Mouse (Mus musculus): ENCODE results near the gene Itpr1. TPM values are rescaled to one million over a fixed set of nuclear protein-coding genes. Genes with fewer than 3 reads are reported as not detected.
A peak's percentile ranks its signal among the peaks of the same experiment; 100 is the strongest.

Itpr1 gene
- total RNA-seq, 2 experiments from 2014 or later = 10.1 to 14.0 TPM

DNA sequence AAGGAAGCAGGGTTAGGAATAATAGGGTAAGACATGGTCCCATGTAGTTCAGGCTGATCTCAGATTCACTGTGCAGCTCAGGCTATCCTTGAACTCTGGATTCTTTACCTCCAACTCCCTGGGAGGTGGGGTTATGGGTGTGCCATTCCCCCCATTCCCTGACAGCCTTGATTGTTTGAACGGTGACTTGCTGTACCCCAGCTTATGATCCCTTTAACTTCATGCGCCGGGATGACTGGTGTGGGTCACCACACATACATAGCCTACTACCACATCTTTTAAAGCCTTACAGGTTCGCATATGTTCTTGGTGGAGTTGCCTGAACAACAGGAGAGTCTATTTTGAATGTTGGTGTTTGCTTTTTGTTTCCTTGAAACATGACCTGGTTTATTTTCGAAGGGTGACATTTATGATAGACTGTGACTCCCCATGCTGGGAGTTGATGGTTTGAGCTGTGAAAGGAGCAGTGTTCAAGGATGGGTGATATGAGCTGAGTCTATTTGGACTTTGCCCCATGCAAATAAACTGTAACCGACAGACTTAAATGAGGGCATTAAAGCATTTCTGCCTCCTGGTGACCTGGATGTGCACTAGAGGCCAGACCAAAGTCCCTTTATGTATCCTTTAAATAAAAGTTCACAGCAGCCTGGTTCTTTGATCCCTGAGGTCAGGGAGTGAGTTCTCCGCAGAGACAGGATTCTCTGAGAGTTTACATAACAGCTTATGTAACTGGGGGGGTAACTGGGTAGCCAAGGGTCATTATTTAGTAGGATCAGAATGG is 273.5 kb downstream of the Itpr1 start:
- no peak for ATAC-seq (replicated peaks; ENCODE audit: low FRiP score, poor library complexity, severe bottlenecking)

DNA sequence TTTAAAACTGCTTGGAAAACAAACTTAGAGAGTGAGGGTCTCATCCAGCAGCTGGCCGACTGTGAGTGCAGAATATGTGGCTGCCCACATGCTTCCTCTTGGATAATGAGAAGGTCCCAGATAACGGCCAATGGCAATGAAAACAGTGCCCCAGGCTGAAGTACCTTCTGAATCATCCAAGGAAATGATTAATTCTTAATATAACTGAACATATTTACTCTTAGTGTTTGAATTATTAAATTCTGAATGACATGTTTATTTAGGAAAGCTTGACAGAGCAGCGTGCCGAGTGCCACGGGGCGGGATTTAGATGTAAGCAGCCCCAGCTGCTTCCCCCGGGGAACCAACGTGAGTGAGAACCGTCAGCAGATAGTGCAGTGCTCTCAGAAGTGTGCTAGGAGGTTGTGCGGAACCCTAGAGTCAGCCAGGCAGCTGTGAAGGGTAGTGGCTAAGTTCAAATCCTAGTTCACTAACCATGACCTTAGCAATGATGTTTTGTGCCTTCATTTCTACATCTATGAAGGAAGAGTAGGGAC is 274.5 kb downstream of the Itpr1 start:
- ATAC-seq (replicated peaks; ENCODE audit: low FRiP score, poor library complexity, severe bottlenecking) = no peak

DNA sequence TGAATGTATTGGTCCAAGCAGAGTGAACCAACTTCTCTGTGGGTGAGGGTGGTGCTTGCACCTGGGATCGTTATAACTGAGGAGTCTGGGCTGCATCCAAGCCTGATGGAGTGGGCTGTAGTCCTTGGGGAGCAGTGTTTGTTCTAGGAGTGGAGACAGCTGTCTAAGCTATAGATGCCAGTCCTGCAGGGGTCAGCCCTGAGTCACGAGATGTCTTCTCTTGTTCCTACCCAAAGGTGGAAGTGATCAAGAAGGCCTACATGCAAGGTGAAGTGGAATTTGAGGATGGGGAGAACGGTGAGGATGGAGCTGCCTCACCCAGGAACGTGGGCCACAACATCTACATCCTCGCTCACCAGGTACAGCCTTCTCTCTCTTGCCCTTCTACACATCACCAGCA is 275.4 kb downstream of the Itpr1 start:
- ATAC-seq (replicated peaks; ENCODE audit: low FRiP score, poor library complexity, severe bottlenecking) = no peak; the same call in 1 of the 2 replicates

- ATAC-seq (replicated peaks; ENCODE audit: low FRiP score, poor library complexity, severe bottlenecking) = no peak
Measured at GRCm38 (mm10) chr6:108491969-108492368, 279.1 kb downstream of the Itpr1 start.

GRCm38 (mm10) chr6:108493753-108494152 is 280.9 kb downstream of the Itpr1 start:
- ATAC-seq (replicated peaks; ENCODE audit: low FRiP score, poor library complexity, severe bottlenecking) = no peak

DNA sequence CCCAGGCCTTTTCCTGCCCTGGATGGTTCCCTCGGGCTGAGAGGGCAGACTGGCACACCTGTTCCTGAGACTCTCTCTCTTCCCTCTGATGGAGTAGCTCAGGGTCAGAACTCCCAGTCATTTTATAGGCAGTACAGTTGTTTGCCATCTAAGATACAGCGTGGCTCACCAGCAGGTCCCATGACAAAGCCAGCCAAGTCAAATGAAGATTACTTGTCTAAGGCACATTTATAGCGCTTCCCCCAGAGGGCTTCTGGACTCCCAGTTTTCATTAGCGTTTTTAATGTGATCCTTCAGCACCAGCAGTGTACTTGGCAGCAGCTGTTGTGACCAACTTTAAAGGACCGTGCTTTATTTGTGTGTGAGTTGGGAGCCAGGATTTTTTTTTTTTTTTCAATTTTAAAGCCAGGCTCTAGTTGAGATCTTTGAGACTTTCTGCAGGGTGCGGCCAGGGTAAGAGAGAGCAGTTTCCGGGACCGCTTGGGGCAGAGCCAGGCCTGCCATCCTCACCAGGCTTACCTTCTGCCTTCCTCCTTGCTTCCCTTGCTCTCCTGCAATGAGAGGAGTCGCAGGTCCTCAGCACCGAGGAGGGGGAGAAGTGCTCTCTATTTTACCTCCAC is 281.4 kb downstream of the Itpr1 start:
- no peak for ATAC-seq (replicated peaks; ENCODE audit: low FRiP score, poor library complexity, severe bottlenecking)

DNA sequence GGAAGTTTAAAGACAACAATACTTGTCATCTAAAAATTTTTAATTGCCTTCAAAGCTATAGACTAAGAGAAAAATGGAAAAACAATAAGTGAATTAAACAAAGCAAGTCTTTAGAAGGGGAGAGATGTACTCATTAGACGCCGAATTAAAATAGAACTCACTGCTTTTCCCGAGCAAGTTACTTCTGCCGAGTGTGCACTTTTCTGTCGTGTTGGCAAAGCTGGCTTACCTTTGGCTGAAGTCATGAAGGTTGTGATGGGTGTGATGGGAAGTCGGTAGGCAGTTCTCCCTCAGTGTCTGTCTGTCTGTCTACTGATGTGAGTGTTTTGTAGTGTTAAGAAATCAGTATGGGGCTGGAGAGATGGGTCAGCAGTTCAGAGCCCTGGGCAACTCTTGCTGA is 282.1 kb downstream of the Itpr1 start:
- ATAC-seq (replicated peaks; ENCODE audit: low FRiP score, poor library complexity, severe bottlenecking) = no peak

GRCm38 (mm10) chr6:108498070-108498469 is 285.2 kb downstream of the Itpr1 start:
- no peak for ATAC-seq (replicated peaks; ENCODE audit: low FRiP score, poor library complexity, severe bottlenecking)

GRCm38 (mm10) chr6:108503651-108504050 is 290.8 kb downstream of the Itpr1 start:
- no peak for ATAC-seq (replicated peaks; ENCODE audit: low FRiP score, poor library complexity, severe bottlenecking)

DNA sequence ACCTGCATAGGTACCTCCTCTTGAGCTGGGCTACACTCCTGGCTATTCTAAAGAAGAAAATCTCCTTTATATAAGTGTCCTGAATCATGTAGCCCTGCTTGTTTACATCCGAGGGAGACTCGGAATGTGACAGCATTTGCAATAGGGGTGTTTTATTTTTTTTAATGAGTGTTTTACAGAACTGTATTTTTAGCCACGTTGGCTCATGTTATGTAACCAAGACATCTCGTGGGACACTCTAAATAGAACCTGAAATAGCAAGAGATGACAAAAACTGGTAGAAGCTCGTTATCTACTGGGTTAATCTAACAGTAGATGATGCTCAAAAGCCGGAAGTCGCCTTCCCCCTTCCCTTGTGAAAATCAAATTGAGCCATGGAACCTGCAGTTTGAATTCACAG is 291.8 kb downstream of the Itpr1 start:
- no peak for ATAC-seq (replicated peaks; ENCODE audit: low FRiP score, poor library complexity, severe bottlenecking)

DNA sequence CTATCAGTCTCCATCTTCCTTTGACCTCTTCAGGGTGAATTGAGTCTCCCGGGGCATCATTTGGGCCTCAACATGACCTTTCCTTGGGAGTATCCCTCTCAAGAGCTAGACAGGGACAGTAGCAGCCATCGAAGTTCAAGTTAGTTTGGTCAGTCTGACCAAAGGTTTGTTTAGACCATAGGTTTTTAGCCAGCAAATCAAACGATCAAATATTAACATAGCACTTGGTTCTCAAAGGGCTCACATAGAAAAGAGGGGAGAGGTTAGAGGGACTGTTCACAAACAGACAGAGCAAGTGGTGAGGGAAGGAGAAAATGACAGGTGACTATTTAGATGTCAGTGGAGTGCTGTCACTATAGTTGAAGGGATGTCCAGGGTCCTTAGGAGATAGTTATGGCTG is 293.3 kb downstream of the Itpr1 start:
- no peak for ATAC-seq (replicated peaks; ENCODE audit: low FRiP score, poor library complexity, severe bottlenecking)

- ATAC-seq (replicated peaks; ENCODE audit: low FRiP score, poor library complexity, severe bottlenecking) = no peak
Measured at GRCm38 (mm10) chr6:108507337-108507736, 294.4 kb downstream of the Itpr1 start.

- 0 out of 2 replicates have a peak, but pooled peaks have one; percentile 26 for ATAC-seq (replicated peaks; ENCODE audit: low FRiP score, poor library complexity, severe bottlenecking)
Measured at GRCm38 (mm10) chr6:108509320-108509719, 296.4 kb downstream of the Itpr1 start.

DNA sequence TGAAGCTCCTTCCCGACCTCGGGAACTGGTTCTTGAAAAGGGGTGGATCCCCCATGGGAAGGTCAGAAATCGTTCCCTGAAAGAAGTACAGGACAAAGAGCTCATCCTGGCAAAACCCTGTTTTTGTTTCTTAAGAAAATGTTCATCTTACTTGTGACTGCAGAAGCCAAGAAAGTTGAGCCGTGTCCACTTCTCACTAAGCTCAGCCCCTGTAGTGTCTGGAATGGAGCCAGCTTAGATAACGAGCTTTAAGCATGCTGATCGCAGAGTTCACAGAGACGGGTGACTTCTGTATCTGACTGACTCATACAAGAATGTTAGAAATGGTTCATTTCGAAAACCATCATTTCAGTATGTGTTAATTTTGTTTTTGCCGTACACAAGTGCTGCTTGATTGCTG is 297.2 kb downstream of the Itpr1 start:
- ATAC-seq (replicated peaks; ENCODE audit: low FRiP score, poor library complexity, severe bottlenecking) = no peak

GRCm38 (mm10) chr6:108512097-108512496 is 299.2 kb downstream of the Itpr1 start:
- ATAC-seq (replicated peaks; ENCODE audit: low FRiP score, poor library complexity, severe bottlenecking) = no peak

DNA sequence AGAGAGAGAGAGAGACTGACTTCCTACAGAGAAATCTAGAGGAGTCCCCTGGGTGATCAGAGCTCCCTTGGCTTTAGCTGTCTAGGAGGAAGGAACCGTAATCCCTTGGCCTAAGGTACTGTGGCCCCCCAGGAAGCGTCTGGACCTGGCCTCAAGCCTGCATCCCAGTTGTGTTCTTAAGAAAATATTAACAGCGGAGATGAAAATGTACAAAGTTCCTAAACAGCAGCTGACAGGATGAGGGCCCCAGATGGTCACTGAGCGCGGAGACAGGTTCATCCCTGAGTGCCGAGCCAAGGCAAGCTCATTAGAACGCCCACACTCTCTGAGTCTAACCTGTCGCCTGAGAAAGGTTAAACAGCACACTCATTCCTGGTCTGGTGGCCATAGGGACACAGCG is 300.1 kb downstream of the Itpr1 start:
- no peak for ATAC-seq (replicated peaks; ENCODE audit: low FRiP score, poor library complexity, severe bottlenecking)

DNA sequence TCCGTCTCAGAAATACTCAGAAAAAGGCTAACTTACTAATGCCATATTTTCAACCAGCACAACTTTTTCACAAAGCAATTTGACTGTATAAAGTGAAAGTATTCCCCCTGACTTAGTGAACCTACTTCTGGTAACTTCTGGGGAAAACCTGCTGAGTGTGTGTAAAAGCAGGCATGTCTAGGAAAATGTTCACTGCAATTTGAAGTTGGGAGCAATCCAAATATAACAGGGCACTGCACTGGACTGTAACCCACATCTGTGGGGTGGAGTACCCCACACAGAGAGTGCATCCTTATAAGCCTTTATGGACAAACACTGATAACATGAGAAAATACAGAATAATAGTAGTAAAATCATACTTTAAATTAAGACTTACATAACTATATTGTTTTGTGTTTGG is 303.4 kb downstream of the Itpr1 start:
- no peak for ATAC-seq (replicated peaks; ENCODE audit: low FRiP score, poor library complexity, severe bottlenecking)

DNA sequence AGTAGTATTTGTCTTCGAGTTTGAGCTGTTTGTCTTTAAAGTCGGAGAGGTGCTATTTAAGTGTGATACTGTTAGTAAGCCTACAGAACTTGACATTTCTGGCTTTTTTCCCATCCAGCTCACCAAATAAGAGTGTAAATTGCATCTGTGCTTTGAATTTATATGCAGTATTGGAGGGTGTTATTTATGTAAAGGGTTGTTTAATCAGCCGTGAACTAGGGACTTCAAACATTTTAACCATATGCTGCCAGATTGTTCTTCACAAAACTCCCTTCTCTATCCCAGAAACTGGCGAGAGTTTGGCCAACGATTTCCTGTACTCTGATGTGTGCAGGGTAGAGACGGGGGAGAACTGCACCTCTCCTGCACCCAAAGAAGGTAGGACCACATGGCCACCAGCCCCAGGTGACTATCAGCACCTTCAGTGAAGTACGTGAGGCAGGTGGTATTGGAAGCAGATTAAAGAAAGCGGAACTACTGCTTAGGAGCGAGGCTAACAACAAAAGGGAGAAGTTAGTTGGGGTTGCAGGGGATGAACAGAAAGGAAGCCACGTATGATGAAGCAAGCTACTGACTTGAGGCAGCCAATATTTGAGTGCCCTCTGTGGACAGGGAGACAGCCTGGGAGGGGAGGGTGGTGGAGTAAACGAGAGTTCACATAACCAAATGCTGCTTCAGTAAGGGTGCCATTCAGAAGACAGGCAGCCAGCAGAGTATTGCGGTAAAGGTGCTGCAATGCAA is 304.5 kb downstream of the Itpr1 start:
- no peak for ATAC-seq (replicated peaks; ENCODE audit: low FRiP score, poor library complexity, severe bottlenecking)

GRCm38 (mm10) chr6:108517986-108518385 is 305.1 kb downstream of the Itpr1 start:
- no peak for ATAC-seq (replicated peaks; ENCODE audit: low FRiP score, poor library complexity, severe bottlenecking)

- ATAC-seq (replicated peaks; ENCODE audit: low FRiP score, poor library complexity, severe bottlenecking) = no peak
Measured at GRCm38 (mm10) chr6:108518552-108518951, 305.7 kb downstream of the Itpr1 start.

- no peak for ATAC-seq (replicated peaks; ENCODE audit: low FRiP score, poor library complexity, severe bottlenecking)
Measured at GRCm38 (mm10) chr6:108519327-108519726, 306.4 kb downstream of the Itpr1 start.

Measured in erythroblast, adult 5-6 weeks (primary cell).